Mouse (Mus musculus) urinary bladder, adult 18-20 months (tissue): Measurements from ENCODE around the gene Mcpt2.
"Not testable (repeated sequence)": the region's sequence is repeated elsewhere in the genome, so short reads cannot be mapped to it uniquely, and the experiment has no call there.

Source experiments
- DNase-seq, 2 experiments: peaks; one replicate each; pipeline ENCODE4 v3.0.0; 2022; ENCODE audit warnings: low spot score in 2 of 2, mixed read lengths in 2 of 2

Mcpt2 gene

DNA sequence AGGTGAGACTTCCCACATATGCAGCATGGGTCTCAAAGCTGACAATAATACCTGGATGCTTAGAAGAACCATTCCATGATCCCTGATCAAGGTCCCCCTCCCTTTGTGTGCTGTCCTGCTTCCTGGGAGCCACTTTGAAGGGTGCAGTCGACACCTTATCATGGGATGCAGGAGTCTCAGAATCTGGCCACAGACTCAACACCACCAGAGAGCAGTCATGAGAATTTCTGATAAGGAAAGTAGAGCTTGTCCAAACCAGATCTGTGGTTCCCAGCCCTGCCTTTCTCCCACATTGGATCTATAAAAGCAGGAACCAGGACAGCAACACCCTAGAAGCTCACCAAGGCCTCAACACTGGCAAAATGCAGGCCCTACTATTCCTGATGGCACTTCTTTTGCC lies at the start of gene Mcpt2:
Mcpt2 (plus strand) TSS at position 250 of the 400 bp plus-strand sequence.
- DNase-seq = not testable (repeated sequence)

GRCm38 (mm10) chr14:56013147-56013546 lies 28.7 kb upstream of the Mcpt2 start:
- DNase-seq = no peak

DNA sequence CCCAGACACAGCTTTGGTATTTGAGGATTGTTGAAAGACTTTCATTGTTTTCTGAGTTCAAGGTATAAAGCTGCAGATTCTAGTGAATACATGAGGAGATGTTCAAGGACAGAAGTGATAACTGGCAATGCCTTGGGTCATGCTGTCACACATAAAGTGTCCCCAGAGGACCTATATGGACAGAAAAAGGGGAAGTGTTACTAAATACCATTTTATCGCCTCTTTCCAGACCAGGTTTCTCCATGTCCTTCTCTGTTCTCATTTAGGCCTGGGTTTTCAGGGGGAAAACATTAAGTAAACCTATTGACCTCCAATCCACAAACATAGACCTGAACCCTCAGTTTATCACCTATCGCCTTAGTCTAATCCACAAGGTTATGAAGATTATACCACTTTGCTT lies 27.9 kb upstream of the Mcpt2 start:
- DNase-seq = no peak

DNA sequence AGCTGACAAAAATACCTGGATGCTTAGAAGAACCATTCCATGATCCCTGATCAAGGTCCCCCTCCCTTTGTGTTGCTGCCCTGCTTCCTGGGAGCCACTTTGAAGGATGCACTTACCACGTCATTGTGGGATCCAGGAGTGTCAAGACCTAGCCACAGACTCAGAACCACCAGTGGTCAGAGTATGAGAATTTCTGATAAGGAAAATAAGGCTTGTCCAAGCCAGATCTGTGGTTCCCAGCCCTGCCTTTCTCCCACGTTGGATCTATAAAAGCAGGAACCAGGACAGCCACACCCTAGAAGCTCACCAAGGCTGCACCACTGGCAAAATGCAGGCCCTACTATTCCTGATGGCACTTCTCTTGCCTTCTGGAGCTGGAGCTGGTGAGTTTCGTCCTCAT lies 24.2 kb upstream of the Mcpt2 start, which contains the start of gene Mcpt1:
Mcpt1 (plus strand) TSS at position 301 of the 400 bp plus-strand sequence.
- not testable (repeated sequence) for DNase-seq

GRCm38 (mm10) chr14:56019446-56019845 lies 22.4 kb upstream of the Mcpt2 start:
- DNase-seq = no peak

GRCm38 (mm10) chr14:56021305-56021704 lies 20.5 kb upstream of the Mcpt2 start:
- not testable (repeated sequence) for DNase-seq

DNA sequence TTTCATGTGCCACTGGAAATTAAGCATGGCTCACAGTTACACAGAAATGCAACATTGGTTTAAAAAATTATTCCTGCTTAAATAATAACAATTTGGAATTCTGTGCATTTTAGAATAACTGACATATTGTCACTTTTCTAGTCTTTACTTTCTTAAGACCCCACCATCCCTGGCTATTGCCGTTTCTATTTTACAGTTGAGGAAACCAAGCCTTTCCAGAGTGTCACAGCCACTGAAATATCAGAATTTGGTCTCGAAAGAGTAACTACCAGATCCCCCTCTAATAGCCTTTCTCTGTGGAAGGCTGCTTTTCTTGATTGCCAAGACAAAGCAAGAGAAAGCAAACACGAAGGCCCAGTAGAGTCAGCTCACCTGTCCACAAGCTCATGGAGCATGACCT lies 11.4 kb upstream of the Mcpt2 start, which contains the start of gene Mcpt9:
Mcpt9 (minus strand) TSS at position 101 of the 400 bp plus-strand sequence.
- DNase-seq = not testable (repeated sequence)

DNA sequence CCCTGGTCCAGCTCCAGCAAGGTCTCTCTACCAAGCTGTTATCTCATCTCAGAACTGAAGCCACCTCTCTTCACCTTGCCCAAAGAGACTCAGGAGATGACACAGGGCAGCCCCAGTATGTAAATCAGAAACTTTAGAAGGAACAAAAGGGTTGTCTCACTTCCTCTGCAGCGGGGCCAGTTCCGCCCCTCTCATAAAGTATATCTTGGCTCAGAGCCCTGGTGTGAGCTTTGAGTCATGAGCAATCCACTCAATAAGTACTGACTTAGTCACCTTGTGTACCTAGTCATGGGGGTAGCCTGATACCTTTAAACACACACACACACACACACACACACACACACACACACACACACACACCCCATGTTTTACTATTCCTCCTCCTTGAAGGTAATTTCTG lies 7.4 kb upstream of the Mcpt2 start:
- peak; percentile 7 to 18 for DNase-seq

DNA sequence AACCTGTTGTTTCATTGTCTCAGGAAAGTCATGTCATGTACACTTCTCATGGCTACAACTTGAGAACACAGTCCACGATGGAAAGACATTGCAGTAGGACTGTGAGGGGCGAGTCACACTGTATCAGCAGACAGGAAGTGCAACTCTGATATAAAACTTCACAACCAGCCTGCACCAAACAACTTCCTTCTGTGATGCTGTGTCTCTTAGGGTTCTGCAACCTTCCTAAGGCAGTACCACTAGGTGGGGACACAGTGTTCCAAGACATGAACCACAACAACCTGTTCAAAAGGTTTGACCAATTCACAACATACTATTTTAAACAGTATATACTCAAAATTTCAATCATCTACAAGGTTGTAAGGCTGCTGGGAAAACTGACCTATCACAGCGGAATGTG lies 13.6 kb downstream of the Mcpt2 start:
- no peak for DNase-seq

DNA sequence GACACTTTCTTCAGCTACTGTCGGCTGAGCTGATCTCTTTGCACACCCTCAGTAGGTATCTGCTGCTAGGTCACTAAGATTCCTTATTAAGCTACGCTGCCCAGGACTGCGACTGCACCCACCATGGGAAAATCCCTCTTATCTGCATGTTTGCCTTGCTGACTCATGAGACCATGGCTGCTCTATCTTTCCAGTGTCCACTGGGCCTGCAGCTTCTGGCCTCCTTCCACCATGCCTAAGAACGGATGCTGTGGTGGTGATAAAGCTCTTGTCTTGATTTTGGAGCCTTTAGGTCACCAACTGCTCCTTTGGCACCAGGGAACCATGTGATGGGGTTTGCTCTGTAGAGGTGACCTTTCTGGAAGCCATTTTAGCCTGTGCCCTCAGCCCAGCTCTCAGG lies 15.9 kb downstream of the Mcpt2 start:
- no peak for DNase-seq

DNA sequence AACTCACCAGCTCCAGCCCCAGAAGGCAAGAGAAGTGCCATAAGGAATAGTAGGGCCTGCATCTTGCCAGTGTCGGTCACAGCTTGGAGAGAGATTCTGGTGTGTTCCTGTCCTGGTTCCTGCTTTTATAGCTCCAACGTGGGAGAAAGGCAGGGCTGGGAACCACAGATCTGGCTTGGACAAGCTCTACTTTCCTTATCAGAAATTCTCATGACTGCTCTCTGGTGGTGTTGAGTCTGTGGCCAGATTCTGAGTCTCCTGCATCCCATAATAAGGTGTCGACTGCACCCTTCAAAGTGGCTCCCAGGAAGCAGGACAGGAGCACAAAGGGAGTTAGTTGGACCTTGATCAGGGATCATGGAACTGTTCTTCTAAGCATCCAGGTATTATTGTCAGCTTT lies 20.4 kb downstream of the Mcpt2 start, which contains the start of gene Mcpt4:
Mcpt4 (minus strand) TSS at position 101 of the 400 bp plus-strand sequence.
- not testable (repeated sequence) for DNase-seq

- no peak for DNase-seq
Measured at GRCm38 (mm10) chr14:56082016-56082415, 40.2 kb downstream of the Mcpt2 start.

GRCm38 (mm10) chr14:56085167-56085566 lies 43.3 kb downstream of the Mcpt2 start, which contains the start of gene Mcpt8:
Gene Mcpt8 (minus strand): TSS chr14:56085273.
- DNase-seq = no peak

- DNase-seq = no peak
Measured at GRCm38 (mm10) chr14:56086711-56087110, 44.9 kb downstream of the Mcpt2 start.

DNA sequence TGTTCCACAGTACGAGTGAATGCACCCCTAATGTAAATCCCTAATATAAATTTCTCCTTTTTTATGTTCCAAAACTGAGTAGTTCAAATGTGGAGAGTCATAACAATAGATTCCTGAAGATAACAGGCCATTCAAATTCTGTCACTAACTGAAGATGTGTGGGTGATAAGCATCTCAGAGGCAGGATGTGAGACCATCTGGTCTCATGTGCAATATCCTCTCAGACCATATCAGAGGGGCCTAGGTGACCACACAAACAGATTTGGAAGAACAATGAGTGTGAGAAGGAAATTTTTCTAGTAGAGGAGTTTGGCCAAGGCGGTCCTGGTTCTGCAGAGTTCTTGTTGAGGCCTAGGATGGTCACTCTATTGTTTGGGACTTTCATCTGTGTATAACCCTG lies 51.5 kb downstream of the Mcpt2 start:
- DNase-seq = no peak
